Mouse (Mus musculus) stomach, postnatal 0 days (tissue): Measurements from ENCODE around the gene Hoxc4. TPM values are rescaled to one million over a fixed set of nuclear protein-coding genes. Genes with fewer than 3 reads are reported as not detected.

ENCODE experiments used
- ATAC-seq: fragments of 200-750 bp; cut with Nextera tagmentation; 2 replicates; pipeline ENCODE4 v1.8.0; 2017; ENCODE audit not compliant: low FRiP score, low TSS enrichment
- DNase-seq: peaks from one replicate; pipeline ENCODE4 v3.0.0-alpha.2; 2016; ENCODE audit warnings: low spot score
- H3K27ac ChIP-seq: fragments of 300-500 bp; sonication (generic); replicated peaks from 2 replicates; pipeline ENCODE4 v1.5.1; 2014; ENCODE audit warnings: mild to moderate bottlenecking, control low read depth
- H3K27me3 ChIP-seq: fragments of 300-500 bp; sonication (generic); 2 replicates; pipeline ENCODE4 v1.6.1; 2014; ENCODE audit warnings: low read length; ENCODE audit not compliant: control insufficient read depth, insufficient read depth
- H3K36me3 ChIP-seq: fragments of 300-500 bp; sonication (generic); 2 replicates; pipeline ENCODE4 v1.6.1; 2014; ENCODE audit warnings: low read length, mixed read lengths; ENCODE audit not compliant: control insufficient read depth, insufficient read depth
- H3K4me1 ChIP-seq: fragments of 300-500 bp; sonication (generic); replicated peaks from 2 replicates; pipeline ENCODE4 v1.6.1; 2014; ENCODE audit warnings: antibody characterized with exemption; ENCODE audit not compliant: control insufficient read depth, insufficient read depth
- H3K4me2 ChIP-seq: fragments of 300-500 bp; sonication (generic); replicated peaks from 2 replicates; pipeline ENCODE4 v1.6.1; 2014; ENCODE audit warnings: low read depth, mild to moderate bottlenecking, control low read depth, moderate library complexity
- H3K4me3 ChIP-seq: fragments of 300-500 bp; sonication (generic); 2 replicates; pipeline ENCODE4 v1.5.1; 2014; ENCODE audit warnings: low read depth, low read length, control low read depth
- H3K9ac ChIP-seq: fragments of 300-500 bp; sonication (generic); 2 replicates; pipeline ENCODE4 v1.6.1; 2014; ENCODE audit warnings: mild to moderate bottlenecking, low read length, control low read depth, mixed read lengths
- H3K9me3 ChIP-seq: fragments of 300-500 bp; sonication (generic); 2 replicates; pipeline ENCODE4 v1.6.1; 2016; ENCODE audit warnings: low read length; ENCODE audit not compliant: control insufficient read depth
- CTCF ChIP-seq: IDR thresholded peaks from 2 replicates; pipeline ENCODE4 v1.5.1; 2016; ENCODE audit warnings: antibody characterized with exemption, low read depth, mild to moderate bottlenecking, moderate library complexity
- EP300 ChIP-seq: optimal IDR thresholded peaks from 2 replicates; pipeline ENCODE3; 2016; ENCODE audit warnings: antibody characterized with exemption
- WGBS: fragments of 180-500 bp; shearing (Covaris S2); extraction: QIAGEN DNeasy Blood & Tissue Kit; methylation state at CpG from one replicate; pipeline ENCODE4 v1.1.7; 2014; 5-methylcytosine and 5-hydroxymethylcytosine counted together
- polyA plus RNA-seq: library from polyadenylated mRNA; unstranded; fragments of >200 nt; fragmentation: Nextera tagmentation; extraction: Ambion mirVana; gene quantifications from 2 replicates; pipeline ENCODE4 v1.2.1, GENCODE M21; 2015

Hoxc4 gene
- polyA plus RNA-seq, 1 experiment from 2014 or later, result 10.4 TPM

DNA sequence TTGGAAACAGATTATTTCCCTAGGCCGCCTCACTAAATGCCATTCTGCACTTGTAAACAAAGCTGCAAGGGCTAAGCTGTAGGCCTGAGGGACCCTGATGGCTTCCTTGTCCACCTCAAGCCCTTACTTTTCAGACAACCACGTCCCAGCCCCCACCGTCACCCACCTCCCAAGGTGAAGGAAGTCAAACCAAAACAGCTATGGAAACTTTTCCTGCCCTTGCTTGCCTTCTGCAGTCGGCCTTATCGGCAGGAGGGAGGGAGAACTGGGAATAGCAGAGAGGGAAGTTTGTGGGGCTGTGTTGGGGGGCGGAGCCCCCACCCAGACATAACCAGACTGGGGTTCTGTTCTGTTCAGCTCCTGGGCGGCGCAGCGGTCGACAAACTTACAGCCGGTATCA lies 26.5 kb upstream of the Hoxc4 start:
- peak overlapping the region; percentile 41; the same call in 1 of the 2 replicates for H3K4me3 ChIP-seq
- H3K27me3 ChIP-seq, result peaks cover 26% of the 10 kb centered on the region
- H3K4me2 ChIP-seq, result peak overlapping the region; percentile 46
- no peaks in the 10 kb centered on the region for H3K4me1 ChIP-seq
- H3K9ac ChIP-seq, result peak overlapping the region; percentile 31; the same call in 1 of the 2 replicates
- H3K9me3 ChIP-seq, result no peaks in the 10 kb centered on the region
- DNase-seq (no peak), ATAC-seq (no peak)
- 0 out of 2 replicates have a peak overlapping the region, but pooled peaks have one; percentile 2 for H3K27ac ChIP-seq
- 10% methylated on average over 11 of the region's 11 CpGs for WGBS
- H3K36me3 ChIP-seq, result no peaks in the 10 kb centered on the region
- no peak for TF ChIP-seq CTCF
- TF ChIP-seq EP300, result no peak

DNA sequence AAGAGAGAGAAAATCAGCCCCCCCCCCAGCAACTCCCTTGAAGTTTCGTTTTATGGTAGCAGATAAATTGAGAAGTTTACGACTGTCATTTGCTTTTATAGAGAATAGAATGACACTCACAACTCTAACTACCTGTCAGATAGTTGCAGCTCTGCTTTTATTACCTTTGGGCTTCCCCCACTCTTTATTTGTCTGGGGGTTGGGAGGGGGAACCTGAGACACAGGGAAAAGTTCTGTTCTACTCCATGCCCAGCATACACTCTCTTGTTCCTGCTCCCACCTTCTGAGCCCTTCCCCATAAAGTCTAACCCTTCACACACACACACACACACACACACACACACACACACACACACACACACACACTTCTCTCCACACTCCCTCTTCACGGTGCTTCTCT lies 25.9 kb upstream of the Hoxc4 start:
- Histone ChIP-seq H3K4me2 (no peak overlapping the region; the same call in 1 of the 2 replicates), H3K9ac (no peak overlapping the region), H3K4me3 (0 out of 2 replicates have a peak overlapping the region, but pooled peaks have one; percentile 2), H3K4me1 (no peaks in the 10 kb centered on the region), H3K36me3 (no peaks in the 10 kb centered on the region), H3K27ac (no peak overlapping the region), H3K9me3 (no peaks in the 10 kb centered on the region), H3K27me3 (peaks cover 26% of the 10 kb centered on the region)
- ATAC-seq, result no peak
- DNase-seq, result no peak
- TF ChIP-seq EP300 (no peak), CTCF (no peak)
- WGBS, result 9% methylated on average over 3 of the region's 3 CpGs

DNA sequence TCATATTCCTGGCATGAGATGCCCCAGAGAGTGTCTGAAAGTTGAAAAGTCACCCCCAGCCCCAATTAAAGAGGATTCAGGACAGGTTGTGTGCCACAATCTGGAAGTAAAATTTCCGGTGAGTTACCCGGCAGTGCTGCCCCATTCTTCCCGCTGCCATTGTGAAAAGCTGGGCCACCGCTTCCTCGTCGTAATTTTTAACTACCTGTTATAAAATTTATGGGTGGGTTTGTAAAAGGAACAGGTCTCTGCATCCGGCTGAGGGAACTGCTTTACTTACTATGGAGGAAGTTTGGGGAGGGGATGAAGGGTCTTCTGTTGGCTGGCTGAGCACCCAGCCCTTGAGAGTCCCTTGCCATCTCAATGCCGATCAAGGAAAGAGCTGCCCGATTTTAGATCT lies 22.2 kb upstream of the Hoxc4 start:
- DNase-seq, result no peak
- Histone ChIP-seq H3K4me1 (0 out of 2 replicates have a peak, but pooled peaks cover 2% of the 10 kb centered on the region), H3K27ac (no peak overlapping the region), H3K4me3 (no peak overlapping the region), H3K9ac (no peak overlapping the region), H3K9me3 (no peaks in the 10 kb centered on the region), H3K36me3 (no peaks in the 10 kb centered on the region), H3K4me2 (no peak overlapping the region), H3K27me3 (peaks cover 15% of the 10 kb centered on the region; the same call in 1 of the 2 replicates)
- TF ChIP-seq EP300 (no peak), CTCF (no peak)
- WGBS, result 19% methylated on average over 9 of the region's 9 CpGs
- ATAC-seq, result no peak

DNA sequence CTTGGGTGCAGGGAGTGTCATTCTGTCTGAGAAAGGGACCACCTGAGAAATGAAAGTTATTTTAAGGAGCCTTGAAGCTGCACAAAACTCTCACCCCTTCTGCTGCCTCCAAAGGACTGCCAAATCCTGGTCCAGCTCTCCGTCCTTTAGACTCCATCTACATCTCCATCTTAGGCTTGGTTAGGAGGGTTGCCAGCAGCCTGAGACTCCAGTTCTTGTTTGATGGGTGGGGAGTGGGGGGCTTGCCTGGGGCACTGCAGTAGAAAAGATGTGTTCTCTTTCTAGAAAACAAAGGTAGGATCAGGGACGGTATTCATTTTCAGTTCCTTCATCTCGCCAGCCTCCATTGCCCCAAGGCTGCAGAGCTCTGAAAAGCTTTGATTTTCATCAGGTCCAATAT lies 21.3 kb upstream of the Hoxc4 start:
- Histone ChIP-seq H3K4me3 (peak overlapping the region; percentile 45; the same call in 1 of the 2 replicates), H3K27ac (no peak overlapping the region), H3K27me3 (peaks cover 15% of the 10 kb centered on the region; the same call in 1 of the 2 replicates), H3K9ac (no peak overlapping the region), H3K4me1 (0 out of 2 replicates have a peak, but pooled peaks cover 2% of the 10 kb centered on the region), H3K36me3 (no peaks in the 10 kb centered on the region), H3K9me3 (no peaks in the 10 kb centered on the region), H3K4me2 (peak overlapping the region; percentile 34; the same call in 1 of the 2 replicates)
- no peak for DNase-seq
- TF ChIP-seq EP300 (no peak), CTCF (no peak)
- ATAC-seq, result no peak
- WGBS, result 6% methylated on average over 3 of the region's 3 CpGs

DNA sequence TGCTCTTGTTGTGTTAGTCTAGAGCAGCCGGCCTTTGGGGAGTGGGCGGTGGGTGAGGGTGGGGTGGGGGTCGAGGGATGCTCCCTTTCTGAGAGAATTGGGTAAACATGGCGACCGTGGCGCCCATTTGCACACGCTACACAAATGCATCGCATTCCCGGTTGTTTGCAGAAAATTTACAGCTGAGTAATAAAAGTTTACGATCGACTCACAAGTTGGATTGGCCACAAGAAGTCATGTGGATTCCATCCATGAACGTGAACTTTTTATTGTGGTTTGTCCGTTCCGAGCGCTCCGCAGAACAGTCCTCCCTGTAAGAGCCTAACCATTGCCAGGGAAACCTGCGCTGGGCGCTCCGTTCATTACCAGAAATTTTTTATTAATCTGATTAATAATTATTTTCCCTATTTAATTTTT lies 20.8 kb upstream of the Hoxc4 start, which contains the start of gene Hoxc6:
Gene Hoxc6, plus strand, starts transcription at position 319 of the 417 bp plus-strand sequence.
- Histone ChIP-seq H3K9me3 (no peaks in the 10 kb centered on the region), H3K36me3 (no peaks in the 10 kb centered on the region), H3K27ac (peak within 1 kb of the TSS; percentile 78), H3K4me1 (0 out of 2 replicates have a peak, but pooled peaks cover 2% of the 10 kb centered on the region), H3K9ac (peak within 1 kb of the TSS; percentile 61), H3K4me2 (peak within 1 kb of the TSS; percentile 80), H3K27me3 (peaks cover 15% of the 10 kb centered on the region; the same call in 1 of the 2 replicates), H3K4me3 (peak within 1 kb of the TSS; percentile 45)
- DNase-seq (no peak), ATAC-seq (no peak)
- WGBS, result 4% methylated on average over 19 of the region's 19 CpGs
- TF ChIP-seq EP300 (no peak), CTCF (no peak)

DNA sequence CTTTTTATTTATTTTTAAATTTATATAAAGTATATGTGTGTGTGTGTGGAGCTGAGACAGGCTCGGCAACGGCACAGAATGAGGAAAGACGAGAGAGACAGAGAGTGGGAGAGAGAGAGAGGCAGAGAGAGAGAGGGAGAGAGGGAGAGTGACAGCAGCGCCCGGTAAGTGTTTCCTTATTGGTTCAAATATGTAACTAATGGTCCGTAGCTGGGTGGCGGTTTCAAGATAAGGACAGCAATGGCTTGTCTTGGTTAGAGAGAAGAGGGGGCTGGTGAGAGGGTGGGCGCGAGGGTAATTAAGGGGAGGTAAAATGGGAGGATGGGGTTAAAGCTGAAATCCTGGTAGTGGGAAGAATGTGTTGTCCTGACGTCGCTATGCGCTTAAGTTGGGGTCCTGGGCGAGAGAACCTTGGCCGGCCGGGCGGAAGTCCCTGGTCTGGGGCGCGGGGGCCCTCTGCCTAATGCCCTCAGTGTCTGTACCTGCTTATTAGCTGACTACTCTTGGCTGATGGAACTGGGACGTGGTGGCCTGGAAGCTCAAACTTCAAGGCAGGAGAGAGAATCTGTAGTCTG lies 20.0 kb upstream of the Hoxc4 start:
- no peak for DNase-seq
- H3K9ac ChIP-seq, result peak overlapping the region; percentile 61
- TF ChIP-seq EP300 (no peak), CTCF (no peak)
- 3% methylated on average over 19 of the region's 19 CpGs for WGBS
- H3K9me3 ChIP-seq, result no peaks in the 10 kb centered on the region
- H3K4me3 ChIP-seq, result peak overlapping the region; percentile 45
- ATAC-seq, result no peak
- H3K27me3 ChIP-seq, result peaks cover 15% of the 10 kb centered on the region; the same call in 1 of the 2 replicates
- 0 out of 2 replicates have a peak, but pooled peaks cover 2% of the 10 kb centered on the region for H3K4me1 ChIP-seq
- peak overlapping the region; percentile 80 for H3K4me2 ChIP-seq
- peak overlapping the region; percentile 78 for H3K27ac ChIP-seq
- no peaks in the 10 kb centered on the region for H3K36me3 ChIP-seq
